Mouse (Mus musculus): ENCODE results near the gene Ecel1. TPM values are rescaled to one million over a fixed set of nuclear protein-coding genes. Genes with fewer than 3 reads are reported as not detected.

Ecel1 gene
- polyA plus RNA-seq, 1 experiment: not detected

GRCm38 (mm10) chr1:87187037-87187355, 30.7 kb upstream of the Ecel1 start:
- peak overlapping the region; percentile 56 for H3K4me3 ChIP-seq (ENCODE audit: insufficient read depth, low read length)
- no peaks in the 10 kb centered on the region for H3K4me1 ChIP-seq (ENCODE audit: control insufficient read depth, insufficient read depth, low read length)
- TF ChIP-seq POLR2A (IDR thresholded peaks at IDR 0.05; ENCODE audit: low read depth, low read length): no peak
- TF ChIP-seq CTCF (IDR thresholded peaks at IDR 0.05; ENCODE audit: borderline replicate concordance, insufficient read depth, low read length): peak; percentile 67
- no peak overlapping the region for H3K27ac ChIP-seq (ENCODE audit: insufficient read depth, low read length)

- H3K4me1 ChIP-seq (ENCODE audit: control insufficient read depth, insufficient read depth, low read length): peaks cover 1% of the 10 kb centered on the region
- no peak for TF ChIP-seq POLR2A (IDR thresholded peaks at IDR 0.05; ENCODE audit: low read depth, low read length)
- no peak for TF ChIP-seq CTCF (IDR thresholded peaks at IDR 0.05; ENCODE audit: borderline replicate concordance, insufficient read depth, low read length)
- H3K4me3 ChIP-seq (ENCODE audit: insufficient read depth, low read length): peak overlapping the region; percentile 56
- no peak overlapping the region for H3K27ac ChIP-seq (ENCODE audit: insufficient read depth, low read length)
These were observed 30.1 kb upstream of the Ecel1 start for GRCm38 (mm10) chr1:87186261-87187036.

GRCm38 (mm10) chr1:87185526-87185925, 29.2 kb upstream of the Ecel1 start:
- peaks cover 8% of the 10 kb centered on the region for H3K4me1 ChIP-seq (ENCODE audit: control insufficient read depth, insufficient read depth, low read length)

GRCm38 (mm10) chr1:87184751-87185139, 28.4 kb upstream of the Ecel1 start:
- no peak overlapping the region for H3K4me3 ChIP-seq (ENCODE audit: insufficient read depth, low read length)

More at GRCm38 (mm10) chr1:87185526-87185925, 29.2 kb upstream of the Ecel1 start:
- TF ChIP-seq CTCF (IDR thresholded peaks at IDR 0.05; ENCODE audit: borderline replicate concordance, insufficient read depth, low read length) (no peak), POLR2A (IDR thresholded peaks at IDR 0.05; ENCODE audit: low read depth, low read length) (no peak)
- Histone ChIP-seq H3K27ac (ENCODE audit: insufficient read depth, low read length) (no peak overlapping the region), H3K4me3 (ENCODE audit: insufficient read depth, low read length) (no peak overlapping the region)

GRCm38 (mm10) chr1:87183998-87184750, 27.9 kb upstream of the Ecel1 start:
- TF ChIP-seq POLR2A (IDR thresholded peaks at IDR 0.05; ENCODE audit: low read depth, low read length) (no peak), CTCF (IDR thresholded peaks at IDR 0.05; ENCODE audit: borderline replicate concordance, insufficient read depth, low read length) (no peak)
- H3K4me3 ChIP-seq (ENCODE audit: insufficient read depth, low read length): no peak overlapping the region
- H3K4me1 ChIP-seq (ENCODE audit: control insufficient read depth, insufficient read depth, low read length): peaks cover 13% of the 10 kb centered on the region
- no peak overlapping the region for H3K27ac ChIP-seq (ENCODE audit: insufficient read depth, low read length)

More at GRCm38 (mm10) chr1:87184751-87185139, 28.4 kb upstream of the Ecel1 start:
- Histone ChIP-seq H3K4me1 (ENCODE audit: control insufficient read depth, insufficient read depth, low read length) (peaks cover 13% of the 10 kb centered on the region), H3K27ac (ENCODE audit: insufficient read depth, low read length) (no peak overlapping the region)
- TF ChIP-seq POLR2A (IDR thresholded peaks at IDR 0.05; ENCODE audit: low read depth, low read length) (no peak), CTCF (IDR thresholded peaks at IDR 0.05; ENCODE audit: borderline replicate concordance, insufficient read depth, low read length) (peak; percentile 76)

GRCm38 (mm10) chr1:87183013-87183412, 26.7 kb upstream of the Ecel1 start, which contains the start of gene Prss56:
Gene Prss56, plus strand, starts transcription at chr1:87183313.
- no peak for TF ChIP-seq POLR2A (IDR thresholded peaks at IDR 0.05; ENCODE audit: low read depth, low read length)
- TF ChIP-seq CTCF (IDR thresholded peaks at IDR 0.05; ENCODE audit: borderline replicate concordance, insufficient read depth, low read length): no peak
- peaks cover 13% of the 10 kb centered on the region for H3K4me1 ChIP-seq (ENCODE audit: control insufficient read depth, insufficient read depth, low read length)
- no peak within 1 kb of the TSS for H3K27ac ChIP-seq (ENCODE audit: insufficient read depth, low read length)
- H3K4me3 ChIP-seq (ENCODE audit: insufficient read depth, low read length): no peak within 1 kb of the TSS

GRCm38 (mm10) chr1:87180896-87181295, 24.6 kb upstream of the Ecel1 start:
- peak overlapping the region; percentile 96 for H3K27ac ChIP-seq (ENCODE audit: insufficient read depth, low read length)
- no peak for TF ChIP-seq CTCF (IDR thresholded peaks at IDR 0.05; ENCODE audit: borderline replicate concordance, insufficient read depth, low read length)
- peak; percentile 35; the same call in 1 of the 2 replicates for TF ChIP-seq POLR2A (IDR thresholded peaks at IDR 0.05; ENCODE audit: low read depth, low read length)
- H3K4me1 ChIP-seq (ENCODE audit: control insufficient read depth, insufficient read depth, low read length): peaks cover 13% of the 10 kb centered on the region
- H3K4me3 ChIP-seq (ENCODE audit: insufficient read depth, low read length): no peak overlapping the region

- Histone ChIP-seq H3K27ac (ENCODE audit: insufficient read depth, low read length) (no peak overlapping the region), H3K4me1 (ENCODE audit: control insufficient read depth, insufficient read depth, low read length) (peaks cover 10% of the 10 kb centered on the region), H3K4me3 (ENCODE audit: insufficient read depth, low read length) (no peak overlapping the region)
- TF ChIP-seq POLR2A (IDR thresholded peaks at IDR 0.05; ENCODE audit: low read depth, low read length) (no peak), CTCF (IDR thresholded peaks at IDR 0.05; ENCODE audit: borderline replicate concordance, insufficient read depth, low read length) (peak; percentile 25; the same call in 1 of the 2 replicates)
These were observed 19.6 kb upstream of the Ecel1 start for GRCm38 (mm10) chr1:87175852-87176292.

GRCm38 (mm10) chr1:87174006-87174955, 18.0 kb upstream of the Ecel1 start:
- no peak for TF ChIP-seq POLR2A (IDR thresholded peaks at IDR 0.05; ENCODE audit: low read depth, low read length)
- no peak; the same call in 1 of the 2 replicates for TF ChIP-seq CTCF (IDR thresholded peaks at IDR 0.05; ENCODE audit: borderline replicate concordance, insufficient read depth, low read length)
- H3K27ac ChIP-seq (ENCODE audit: insufficient read depth, low read length): no peak overlapping the region
- H3K4me3 ChIP-seq (ENCODE audit: insufficient read depth, low read length): no peak overlapping the region
- H3K4me1 ChIP-seq (ENCODE audit: control insufficient read depth, insufficient read depth, low read length): peaks cover 3% of the 10 kb centered on the region; the same call in 1 of the 2 replicates
